Mouse (Mus musculus) CD8-positive naive resting alpha-beta T cell, adult 2 months (primary cell): ENCODE measurements around the gene 0610009B22Rik.

ENCODE experiments used
- DNase-seq, 2 experiments: peaks; one replicate each; pipeline ENCODE4 v3.0.0; 2022; ENCODE audit warnings: low read depth in 2 of 2, low spot score in 2 of 2

Gene 0610009B22Rik

DNA sequence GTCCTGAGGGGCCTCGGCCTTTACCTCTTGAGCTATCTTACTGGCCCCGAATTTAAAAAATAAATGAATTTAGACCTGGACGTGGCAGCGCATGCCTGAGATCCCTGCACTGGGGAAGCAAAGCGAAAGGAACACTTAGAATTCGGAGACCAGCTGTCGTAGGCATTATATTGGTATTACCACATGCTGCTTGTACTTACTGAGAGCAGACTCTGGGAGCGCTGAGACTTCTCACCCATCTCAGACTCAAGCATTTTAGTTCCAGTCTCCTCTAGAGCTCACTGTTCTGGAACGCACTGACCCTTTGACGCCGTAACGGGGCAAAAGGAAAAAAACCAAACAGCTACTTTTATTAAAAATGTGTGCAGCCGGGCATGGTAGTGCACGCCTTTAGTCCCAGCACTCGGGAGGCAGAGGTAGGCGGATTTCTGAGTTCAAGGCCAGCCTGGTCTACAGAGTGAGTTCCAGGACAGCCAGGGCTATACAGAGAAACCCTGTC lies 26.8 kb downstream of the 0610009B22Rik start:
- no peak for DNase-seq

DNA sequence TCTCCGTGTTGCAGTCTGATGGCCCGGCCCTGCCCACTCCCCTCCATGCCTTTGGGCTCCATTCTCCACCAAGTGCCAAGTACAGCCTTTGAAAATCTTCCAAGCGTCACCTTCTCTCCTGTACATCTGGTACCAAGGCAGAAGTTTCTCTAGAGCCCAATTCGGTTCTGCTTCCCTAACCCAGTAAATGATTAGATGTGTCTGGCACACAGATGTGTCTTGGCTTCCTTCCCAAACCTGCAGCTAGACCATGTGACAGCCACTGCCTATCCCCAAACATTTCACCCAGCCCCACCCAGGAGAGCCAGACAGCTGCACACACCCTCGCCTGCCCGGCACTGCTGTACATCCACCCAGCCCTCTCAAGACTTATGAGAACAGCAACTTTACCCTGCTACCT lies 30.0 kb downstream of the 0610009B22Rik start:
- DNase-seq, result no peak

DNA sequence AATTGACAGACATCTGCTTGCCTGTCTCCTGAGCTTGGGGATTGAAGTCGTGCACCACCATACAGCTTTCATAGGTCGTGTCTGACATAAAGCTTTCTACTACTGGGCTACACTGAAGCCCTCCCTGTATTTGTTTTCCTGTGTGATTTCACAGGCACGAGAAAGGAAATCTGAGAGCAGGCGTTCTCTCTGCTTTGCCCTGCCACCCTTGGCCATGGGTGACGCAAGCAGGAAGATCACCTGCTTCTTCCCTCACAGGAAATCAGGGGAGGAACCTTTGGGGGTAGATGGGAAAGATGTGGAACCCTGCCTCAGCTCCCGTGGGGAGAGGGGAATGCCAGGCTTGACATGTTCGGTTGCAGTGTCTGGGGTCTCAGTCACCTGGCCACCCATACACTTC lies 30.4 kb downstream of the 0610009B22Rik start:
- no peak for DNase-seq

DNA sequence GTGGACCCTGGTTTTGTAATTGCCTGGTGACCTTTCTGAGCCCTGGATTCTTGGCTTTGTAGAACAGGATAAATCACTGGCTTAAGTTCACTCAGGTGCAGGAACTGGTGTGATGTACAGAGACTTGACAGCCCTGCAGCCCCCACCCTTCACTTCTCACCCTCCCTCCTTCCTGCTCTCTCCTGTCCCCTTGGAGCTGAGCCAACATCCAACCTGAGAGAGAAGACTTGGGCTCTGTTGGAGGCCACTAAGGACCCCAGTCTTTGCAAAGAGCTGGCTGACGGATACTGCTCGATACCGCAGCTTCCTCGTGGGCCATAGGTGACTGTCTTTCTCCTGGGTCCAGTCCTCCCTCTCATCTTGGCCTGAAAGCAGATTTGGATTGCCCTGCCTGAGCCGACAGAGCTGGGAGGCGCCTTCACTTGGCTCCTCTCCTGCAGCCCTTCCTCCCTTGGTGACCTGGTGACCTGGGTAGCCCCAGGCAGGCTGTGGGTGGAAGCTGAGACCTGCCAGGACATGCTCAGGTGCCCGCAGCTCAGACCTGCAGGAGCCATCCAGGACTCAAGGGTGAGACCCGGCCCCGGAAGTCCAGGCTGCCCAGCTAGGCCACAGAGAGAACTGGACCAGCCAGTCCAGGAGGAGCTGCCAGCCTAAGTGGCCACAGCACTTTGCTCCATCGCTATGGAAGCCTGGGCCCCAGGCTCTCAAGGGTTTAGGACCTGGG lies 31.7 kb downstream of the 0610009B22Rik start:
- no peak for DNase-seq

DNA sequence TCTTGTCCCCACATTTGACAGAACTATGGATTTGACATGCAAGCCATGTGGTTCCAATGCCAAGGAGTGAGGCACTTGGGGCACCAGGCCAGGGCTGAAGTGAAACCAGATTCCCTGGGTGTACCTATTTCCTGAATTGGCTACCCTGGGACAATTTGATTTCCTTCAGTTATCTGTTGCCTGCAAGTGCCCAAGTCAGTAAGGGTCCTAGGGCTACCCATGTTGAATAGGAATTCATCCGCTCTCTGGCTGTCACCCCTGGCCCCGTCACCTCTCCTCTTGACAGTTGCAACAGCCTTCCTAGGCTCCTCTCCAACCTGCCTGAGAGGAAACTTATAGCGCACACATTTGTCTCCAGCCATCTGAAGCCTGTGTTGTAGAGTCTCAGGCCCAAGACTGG lies 33.8 kb downstream of the 0610009B22Rik start:
- DNase-seq, result no peak

DNA sequence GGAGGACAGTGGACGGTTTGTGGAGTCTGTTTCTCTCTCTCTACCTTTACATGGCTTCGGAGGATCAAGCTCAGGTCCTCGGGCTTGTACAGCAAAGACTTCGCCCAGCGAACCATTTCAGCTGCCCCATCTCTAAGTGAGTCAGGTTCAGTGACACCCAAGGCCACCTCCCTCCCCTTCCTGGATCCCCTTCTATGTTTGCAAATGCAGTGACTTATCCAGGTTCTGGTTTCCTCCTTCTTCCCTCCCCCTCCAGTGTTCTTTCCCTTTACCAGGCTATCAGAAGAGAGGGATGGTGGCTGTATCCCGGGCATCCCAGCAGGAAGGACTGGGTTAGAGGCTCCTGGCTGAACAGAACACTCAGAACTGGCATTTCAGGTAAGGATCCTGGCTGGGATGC lies 34.9 kb downstream of the 0610009B22Rik start:
- no peak for DNase-seq

DNA sequence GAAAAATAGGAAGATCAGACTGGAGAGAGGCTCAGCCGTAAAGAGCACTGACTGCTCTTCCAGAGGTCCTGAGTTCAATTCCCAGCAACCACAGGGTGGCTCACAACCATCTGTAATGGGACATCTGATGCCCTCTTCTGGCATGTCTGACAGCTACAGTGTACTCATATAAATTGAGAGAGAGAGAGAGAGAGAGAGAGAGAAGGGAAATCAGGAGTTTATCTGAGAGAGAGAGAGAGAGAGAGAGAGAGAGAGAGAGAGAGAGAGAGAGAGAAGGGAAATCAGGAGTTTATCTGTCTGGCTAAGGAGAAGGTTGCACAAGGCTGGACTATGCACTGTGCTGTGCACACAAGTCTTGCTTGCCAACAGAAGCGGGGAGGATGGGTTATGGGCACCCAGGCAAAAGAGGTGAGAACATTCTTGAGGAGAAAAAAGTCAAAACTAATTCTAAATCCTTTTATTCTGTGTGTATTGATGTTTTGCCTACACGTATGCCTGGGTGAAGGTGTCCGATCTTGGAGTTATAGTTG lies 35.7 kb downstream of the 0610009B22Rik start:
- DNase-seq, result no peak

DNA sequence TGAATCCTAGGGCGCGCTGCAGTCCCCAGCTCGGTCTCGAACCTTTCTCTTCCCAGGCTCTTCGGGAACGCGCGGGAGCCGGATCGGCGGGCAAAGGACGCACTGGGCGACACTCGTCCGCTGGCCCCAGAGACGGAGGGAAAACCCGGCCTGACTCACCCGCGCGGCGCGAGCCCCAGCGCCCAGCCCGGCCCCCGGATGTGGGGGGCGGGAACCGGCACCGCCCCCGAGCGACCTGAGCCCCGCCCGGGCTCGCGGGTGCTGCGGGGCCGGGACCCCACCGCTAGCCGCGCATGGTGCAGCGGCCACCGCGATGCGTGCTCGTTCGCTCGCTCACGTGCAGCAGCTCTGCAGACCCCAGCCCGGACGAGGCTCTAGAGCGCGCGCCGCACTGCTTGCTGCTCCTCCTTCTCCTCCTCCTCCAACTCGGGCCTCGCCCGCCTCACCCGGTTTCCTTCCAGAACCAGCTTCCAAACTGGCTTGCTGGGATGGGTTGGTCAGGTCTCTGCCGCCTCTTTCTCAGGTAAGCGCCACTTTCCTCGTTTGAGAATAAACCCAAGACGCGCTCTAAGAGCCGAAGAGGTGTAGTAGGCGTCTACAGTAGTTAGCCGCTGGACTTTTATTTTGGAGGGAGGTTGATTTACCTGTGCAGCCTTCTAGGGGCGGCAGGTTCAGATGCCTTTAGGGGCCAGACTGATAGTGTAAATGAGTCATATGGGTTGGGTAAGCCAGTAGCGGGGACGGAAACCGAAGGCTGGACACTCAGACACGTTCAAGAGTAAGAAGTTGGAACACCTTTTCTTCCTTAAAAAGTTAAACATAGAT lies 37.8 kb downstream of the 0610009B22Rik start, which contains the start of the genes N4bp3 and D930048N14Rik:
N4bp3 (minus strand) TSS at position 152 of the 825 bp plus-strand sequence.
D930048N14Rik (plus strand) TSS at position 264 of the 825 bp plus-strand sequence.
- peak; percentile 59 to 63 for DNase-seq

DNA sequence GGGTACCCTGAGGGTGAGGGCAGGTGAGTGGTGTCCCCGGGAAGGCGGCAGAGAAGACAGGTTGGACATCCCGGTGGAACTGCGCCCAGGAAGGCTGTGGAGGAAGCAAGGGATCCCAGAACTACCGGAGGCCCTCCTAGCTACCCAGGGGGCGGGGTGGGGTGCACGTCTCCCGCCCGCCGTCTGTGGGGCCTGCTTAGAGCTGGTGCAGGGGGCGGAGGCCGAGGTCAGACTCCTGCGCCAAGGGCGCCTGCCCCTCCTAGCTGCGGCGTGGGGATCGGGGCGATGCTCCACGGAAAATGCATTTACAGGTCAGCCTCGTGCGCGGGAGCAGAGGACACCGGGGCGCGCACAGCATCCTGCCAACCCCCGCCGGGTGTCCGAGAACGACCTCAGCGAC lies 38.4 kb downstream of the 0610009B22Rik start:
- peak in 1 of 2 experiments; percentile 25 for DNase-seq

DNA sequence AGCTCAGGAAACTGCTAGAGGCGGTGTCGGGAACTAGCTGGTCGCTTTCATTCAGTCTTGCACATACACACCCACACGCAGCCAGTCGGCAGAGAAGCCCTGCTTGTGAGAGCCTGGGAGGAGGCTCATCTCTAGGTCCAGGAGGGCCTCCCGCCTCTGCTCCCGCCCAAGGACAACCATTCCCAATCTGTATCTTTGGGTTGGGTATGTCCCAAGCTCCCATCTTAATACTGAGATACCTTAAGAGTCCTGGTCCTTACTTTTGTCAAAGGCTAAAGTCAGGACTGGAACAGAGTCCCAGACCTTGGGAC lies 38.8 kb downstream of the 0610009B22Rik start:
- no peak for DNase-seq

DNA sequence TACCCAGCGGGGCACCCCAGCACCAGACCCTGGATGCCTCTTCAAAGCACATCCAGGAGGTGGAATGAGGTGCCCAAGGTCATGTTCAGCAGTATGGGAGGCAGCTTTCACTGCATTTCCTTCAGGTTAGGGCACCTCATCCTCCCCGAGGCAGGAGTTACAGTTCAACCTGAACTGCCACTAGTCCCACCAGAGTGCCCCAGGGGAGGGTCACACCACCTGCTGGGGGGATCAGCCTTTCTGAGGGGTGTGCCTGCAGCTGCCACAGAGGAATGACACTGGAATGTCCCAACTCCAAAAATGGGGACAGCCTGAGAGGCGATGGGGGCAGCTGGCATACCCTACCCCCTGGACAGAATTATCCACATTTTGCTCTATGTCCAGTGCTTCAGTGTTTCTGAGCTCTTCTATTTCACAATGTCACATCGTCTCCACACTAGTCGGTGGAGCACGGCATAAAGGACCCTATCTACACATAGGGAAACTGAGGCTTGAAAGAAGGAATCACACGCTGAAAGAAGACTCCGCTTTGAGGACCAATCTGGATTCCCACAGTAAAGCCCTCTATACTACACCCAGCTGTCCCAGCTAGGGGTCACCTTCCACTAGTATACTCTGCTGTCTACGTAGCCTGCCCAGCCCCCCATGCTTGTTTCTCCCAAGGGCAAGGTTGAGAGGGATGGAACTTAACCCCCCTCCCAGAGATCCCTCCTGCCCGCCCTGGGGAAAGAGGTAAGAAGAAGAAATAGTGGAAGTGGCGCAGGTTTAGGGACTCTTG lies 39.4 kb downstream of the 0610009B22Rik start:
- no peak for DNase-seq

DNA sequence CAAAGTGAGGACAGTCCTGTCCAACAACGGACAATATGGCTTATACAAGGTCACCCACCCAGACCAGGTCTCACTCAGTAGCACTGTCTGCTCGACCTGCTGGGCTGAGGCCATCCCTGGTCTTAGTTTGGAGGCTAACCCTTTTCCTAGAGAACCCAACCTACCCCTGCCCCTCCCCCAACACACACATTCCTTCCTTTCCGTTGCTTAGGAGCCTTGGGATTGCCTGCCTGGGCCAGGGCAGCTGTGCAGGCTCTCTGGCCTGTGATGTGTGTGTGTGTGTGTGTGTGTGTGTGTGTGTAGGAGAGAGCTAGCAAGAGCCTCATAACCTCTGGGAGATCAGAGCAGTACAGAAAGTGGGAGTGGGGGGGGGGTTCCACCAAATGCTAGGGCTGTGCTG lies 40.1 kb downstream of the 0610009B22Rik start:
- no peak for DNase-seq

DNA sequence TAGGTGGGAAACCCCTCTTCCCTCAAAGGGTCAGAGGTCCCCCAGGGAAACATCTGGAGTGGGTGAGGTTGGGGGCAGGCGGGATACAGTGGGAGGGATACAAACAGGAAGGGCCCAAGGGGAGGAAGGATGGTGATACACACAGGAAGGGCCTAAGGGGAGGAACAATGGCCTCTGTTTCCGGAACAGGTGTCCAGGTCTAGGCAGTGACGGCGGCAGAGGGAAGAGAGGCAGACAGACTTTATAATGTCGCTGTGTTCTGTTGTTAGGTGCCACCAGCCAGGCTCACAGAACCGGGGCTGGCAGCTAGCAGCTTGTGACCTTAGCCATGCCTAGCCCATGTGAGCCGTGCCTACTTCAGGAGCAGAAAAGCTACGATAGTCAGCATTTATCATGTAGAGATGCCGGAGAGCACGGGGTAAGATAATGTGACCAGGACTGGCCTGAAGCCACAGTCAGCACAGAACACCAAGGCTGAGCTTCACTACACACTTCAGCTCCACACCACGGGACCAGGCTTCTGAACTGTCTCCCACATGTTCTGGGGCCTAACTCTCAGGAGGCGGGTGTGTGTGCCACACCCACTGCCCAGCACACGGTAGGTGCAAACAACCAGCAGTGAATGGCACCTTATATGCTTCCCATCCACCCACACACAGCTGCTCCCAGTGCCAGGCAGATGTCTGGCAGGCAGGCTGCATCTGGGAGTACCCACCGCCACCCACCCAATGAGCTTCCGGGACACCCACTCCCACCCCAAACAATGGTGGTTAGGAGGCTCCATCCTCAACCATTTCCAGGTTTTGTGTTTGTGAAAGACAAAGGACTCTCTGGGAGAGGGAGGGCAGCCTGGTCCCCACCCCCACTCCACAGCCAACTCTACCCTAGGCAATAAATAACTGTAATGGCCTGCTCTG lies 41.7 kb downstream of the 0610009B22Rik start:
- DNase-seq, result no peak

DNA sequence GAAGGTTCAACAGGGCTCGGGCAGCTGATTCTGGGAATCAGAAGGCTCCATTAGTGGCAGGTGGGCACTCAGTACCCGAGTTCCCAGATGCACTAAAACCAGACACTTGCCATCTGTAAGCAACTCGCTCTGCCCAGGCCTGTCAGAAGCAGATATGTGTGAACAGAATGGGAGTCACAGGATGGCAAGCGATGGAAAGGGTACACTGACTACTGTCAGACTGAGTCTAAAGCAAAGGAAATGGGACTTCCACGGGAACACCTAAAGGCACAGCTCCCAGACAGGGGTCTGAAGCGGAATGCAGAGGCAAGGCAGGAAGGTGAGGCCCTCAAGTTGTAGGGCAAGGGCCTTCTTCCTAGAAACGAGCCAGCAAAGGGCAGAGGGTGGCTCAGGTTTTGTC lies 42.4 kb downstream of the 0610009B22Rik start:
- DNase-seq, result no peak

DNA sequence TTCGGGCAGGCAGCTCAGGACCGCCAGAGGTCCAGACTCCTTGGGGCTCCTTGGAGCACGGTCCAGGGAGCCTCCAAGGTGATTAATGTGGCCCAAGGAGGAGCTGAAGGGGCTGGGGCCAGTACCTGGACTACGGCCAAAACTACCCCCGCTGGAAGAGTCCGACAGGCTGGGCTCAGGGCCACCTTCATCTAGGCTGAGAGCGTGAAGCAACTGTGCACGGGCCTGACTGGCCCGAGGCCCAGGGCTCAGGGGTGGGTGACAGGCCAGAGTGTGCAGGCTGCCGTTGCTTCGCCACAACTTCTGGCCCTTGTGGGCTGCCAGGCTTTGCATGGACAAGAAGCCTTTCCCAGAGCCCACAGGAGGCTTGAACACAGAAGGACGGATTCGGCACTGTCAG lies 43.4 kb downstream of the 0610009B22Rik start:
- no peak for DNase-seq

DNA sequence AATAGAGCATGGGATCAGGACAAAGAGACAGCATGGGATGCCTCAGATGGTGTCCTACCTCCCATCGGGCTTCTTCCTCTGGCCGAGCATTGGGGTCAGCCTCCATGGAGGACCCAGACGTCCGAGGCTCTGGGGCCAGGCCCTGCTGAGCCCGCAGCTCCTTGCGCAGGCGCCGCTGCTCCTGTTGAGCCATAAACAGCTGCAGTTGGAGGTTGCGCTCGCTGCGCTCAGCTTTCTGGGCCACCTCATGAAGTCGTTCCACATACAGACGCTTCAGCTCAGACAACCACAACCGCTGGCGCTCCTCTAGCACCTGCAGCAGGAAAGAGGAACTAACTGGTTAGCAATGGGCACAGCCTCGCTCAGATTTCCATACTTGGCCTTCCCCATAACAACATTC lies 44.5 kb downstream of the 0610009B22Rik start:
- peak in 1 of 2 experiments; percentile 27 for DNase-seq

DNA sequence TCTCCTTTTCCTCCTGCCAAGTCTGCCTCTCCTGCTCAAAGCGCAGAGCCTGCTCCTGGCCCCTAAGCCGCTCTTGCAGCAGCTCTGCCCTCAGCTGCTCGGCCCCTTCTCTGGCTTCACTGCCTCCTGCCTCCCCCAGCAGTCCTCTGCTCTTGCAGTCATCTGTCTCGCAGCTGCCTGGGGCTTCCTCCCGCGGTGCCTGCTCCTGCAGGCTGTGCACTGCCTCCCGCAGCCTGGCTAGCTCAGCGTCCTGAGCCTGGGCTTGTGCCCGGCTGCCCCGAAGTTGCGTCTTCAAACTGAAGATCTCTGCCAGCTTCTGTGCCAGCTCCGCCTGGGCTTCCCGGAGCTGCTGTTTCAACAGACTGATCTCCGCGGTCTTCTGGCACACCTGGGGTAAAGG lies 44.9 kb downstream of the 0610009B22Rik start:
- no peak for DNase-seq

DNA sequence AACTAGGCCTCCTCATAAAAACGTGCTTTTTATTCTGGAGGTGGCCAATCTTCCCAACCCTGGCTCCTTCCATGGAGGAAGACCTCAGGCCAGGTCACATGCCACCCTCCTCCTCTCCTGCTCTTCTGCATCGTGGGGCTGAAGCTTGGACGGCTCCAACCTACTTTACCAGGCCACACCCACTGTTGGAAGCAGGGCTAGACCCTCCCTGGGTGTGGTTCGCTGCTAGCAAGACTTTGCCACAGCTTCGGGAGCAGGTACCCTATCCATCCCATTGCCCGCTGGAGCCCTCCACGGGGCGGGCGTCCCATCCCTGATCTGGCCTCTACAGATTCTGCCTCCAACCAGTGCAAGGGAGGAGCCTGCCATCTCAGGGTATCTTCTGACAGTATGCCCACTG lies 45.5 kb downstream of the 0610009B22Rik start:
- DNase-seq, result no peak

DNA sequence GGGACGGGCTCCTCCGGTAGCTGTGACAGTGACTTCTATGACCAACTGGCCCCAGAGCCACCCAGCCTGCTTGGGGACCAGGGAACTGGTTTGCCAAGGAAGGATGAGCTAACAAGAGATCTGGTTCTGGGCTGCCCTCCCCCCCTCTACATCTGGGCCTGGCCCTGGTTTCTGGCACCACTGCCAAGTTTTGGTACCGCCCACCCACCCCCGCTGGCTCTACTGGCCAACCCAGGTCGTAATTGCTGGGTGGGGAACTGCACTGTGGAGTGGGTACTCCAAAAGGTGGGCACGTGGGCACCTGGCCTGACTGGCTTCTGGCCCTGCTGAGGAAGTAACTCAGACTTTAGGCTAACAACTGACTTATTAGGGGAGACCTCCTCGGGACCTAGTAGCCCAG lies 47.9 kb downstream of the 0610009B22Rik start:
- DNase-seq, result no peak

DNA sequence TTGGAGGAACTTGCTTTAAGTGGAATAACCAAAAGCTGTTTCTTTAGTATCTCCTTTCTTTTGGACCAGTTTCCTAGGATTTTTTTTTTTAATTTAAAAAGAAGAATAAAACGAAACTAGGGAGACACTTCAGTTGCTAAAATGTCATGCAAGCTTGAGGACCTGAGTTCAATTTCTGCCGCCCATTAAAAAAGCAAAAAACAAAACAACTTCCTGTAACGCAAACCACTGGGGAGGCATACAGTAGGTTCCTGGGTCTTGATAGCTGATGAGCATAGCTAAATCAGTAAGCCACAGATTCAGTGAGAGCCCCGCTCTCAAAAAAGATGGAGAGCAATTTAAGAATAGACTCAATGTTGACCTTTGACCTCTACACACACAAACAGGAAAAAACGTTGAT lies 50.2 kb downstream of the 0610009B22Rik start:
- DNase-seq, result no peak
